Mouse (Mus musculus): ENCODE measurements at regions not wholly inside any gene's neighbourhood (a gene's known extent, or its start where the extent isn't known, plus 50 kb on each side); places are given as distances from the start of the nearest gene placed in this dataset.

DNA sequence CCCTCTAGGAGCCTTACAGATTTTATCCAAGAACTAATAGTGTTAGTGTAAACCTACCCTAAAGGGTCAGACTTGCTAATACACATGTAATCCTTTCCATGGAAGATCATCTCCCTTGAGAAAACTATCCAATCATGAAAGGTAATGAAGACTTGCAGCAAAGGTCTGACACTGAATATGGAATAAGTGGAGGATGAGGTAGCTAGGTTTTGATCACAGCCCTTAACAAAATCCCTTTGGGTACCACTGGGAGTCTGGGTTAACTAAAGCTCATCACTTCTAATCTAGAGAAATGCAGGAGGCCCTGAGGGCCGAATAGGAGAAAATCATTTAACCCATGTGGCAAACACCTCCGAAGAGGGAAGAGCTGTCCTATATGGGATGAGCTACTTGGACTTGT lies 221.6 kb downstream of the Prr30 start:
- TF ChIP-seq CTCF (conservative IDR thresholded peaks at IDR 0.05; ENCODE audit: insufficient read depth, insufficient read length, low read depth, low read length) (no peak), POLR2A (IDR thresholded peaks at IDR 0.05; ENCODE audit: low read depth, low read length) (no peak)
